Mouse (Mus musculus): ENCODE measurements around the gene Cdc42ep3. TPM values are rescaled to one million over a fixed set of nuclear protein-coding genes. Genes with fewer than 3 reads are reported as not detected.

Cdc42ep3 gene
- polyA plus RNA-seq, 1 experiment from 2014 or later = 44.7 TPM

- peaks cover 33% of the 10 kb centered on the region for H3K36me3 ChIP-seq
- no peak overlapping the region for H3K4me3 ChIP-seq
- no peak for ATAC-seq (ENCODE audit: extremely low read depth, insufficient number of reproducible peaks, low FRiP score, low TSS enrichment)
- 74% methylated on average over 3 of the region's 3 CpGs for WGBS
- peak overlapping the region; percentile 65; the same call in 1 of the 2 replicates for H3K9ac ChIP-seq
- H3K4me1 ChIP-seq = peaks cover 80% of the 10 kb centered on the region
- H3K27me3 ChIP-seq (replicated peaks) = no peaks in the 10 kb centered on the region
- peak overlapping the region; percentile 24; the same call in 1 of the 2 replicates for H3K4me2 ChIP-seq
- no peak overlapping the region for H3K27ac ChIP-seq (replicated peaks)
- no peaks in the 10 kb centered on the region for H3K9me3 ChIP-seq
These were observed 12.1 kb downstream of the Cdc42ep3 start for GRCm38 (mm10) chr17:79342639-79343333.

GRCm38 (mm10) chr17:79341946-79342470 is 12.9 kb downstream of the Cdc42ep3 start:
- no peak overlapping the region for H3K4me2 ChIP-seq
- no peak overlapping the region for H3K9ac ChIP-seq
- 69% methylated on average over 7 of the region's 7 CpGs for WGBS
- H3K27ac ChIP-seq (replicated peaks) = no peak overlapping the region
- H3K27me3 ChIP-seq (replicated peaks) = no peaks in the 10 kb centered on the region
- H3K4me1 ChIP-seq = peaks cover 76% of the 10 kb centered on the region
- H3K9me3 ChIP-seq = no peaks in the 10 kb centered on the region
- no peak overlapping the region for H3K4me3 ChIP-seq
- ATAC-seq (ENCODE audit: extremely low read depth, insufficient number of reproducible peaks, low FRiP score, low TSS enrichment) = no peak
- peaks cover 35% of the 10 kb centered on the region for H3K36me3 ChIP-seq

GRCm38 (mm10) chr17:79337494-79337893 is 17.4 kb downstream of the Cdc42ep3 start:
- WGBS = 73% methylated on average over 3 of the region's 3 CpGs
- H3K4me2 ChIP-seq = no peak overlapping the region
- no peak overlapping the region for H3K4me3 ChIP-seq
- H3K9ac ChIP-seq = no peak overlapping the region
- H3K36me3 ChIP-seq = peaks cover 61% of the 10 kb centered on the region
- H3K9me3 ChIP-seq = no peaks in the 10 kb centered on the region
- H3K27ac ChIP-seq (replicated peaks) = 0 out of 2 replicates have a peak overlapping the region, but pooled peaks have one; percentile 1
- no peaks in the 10 kb centered on the region for H3K27me3 ChIP-seq (replicated peaks)
- no peak for ATAC-seq (ENCODE audit: extremely low read depth, insufficient number of reproducible peaks, low FRiP score, low TSS enrichment)
- H3K4me1 ChIP-seq = peaks cover 36% of the 10 kb centered on the region

GRCm38 (mm10) chr17:79334701-79335100 is 20.2 kb downstream of the Cdc42ep3 start:
- Histone ChIP-seq H3K9ac (no peak overlapping the region), H3K4me1 (peaks cover 23% of the 10 kb centered on the region), H3K36me3 (peaks cover 74% of the 10 kb centered on the region), H3K4me3 (no peak overlapping the region), H3K27me3 (replicated peaks) (no peaks in the 10 kb centered on the region), H3K27ac (replicated peaks) (no peak overlapping the region), H3K9me3 (no peaks in the 10 kb centered on the region), H3K4me2 (no peak overlapping the region)
- ATAC-seq (ENCODE audit: extremely low read depth, insufficient number of reproducible peaks, low FRiP score, low TSS enrichment) = no peak
- WGBS = 84% methylated on average over 11 of the region's 11 CpGs

- Histone ChIP-seq H3K9me3 (no peaks in the 10 kb centered on the region), H3K4me3 (no peak overlapping the region), H3K9ac (no peak overlapping the region), H3K36me3 (peaks cover 73% of the 10 kb centered on the region), H3K4me2 (no peak overlapping the region), H3K27me3 (replicated peaks) (no peaks in the 10 kb centered on the region), H3K4me1 (peaks cover 13% of the 10 kb centered on the region), H3K27ac (replicated peaks) (no peak overlapping the region)
- 65% methylated on average over 9 of the region's 9 CpGs for WGBS
- no peak for ATAC-seq (ENCODE audit: extremely low read depth, insufficient number of reproducible peaks, low FRiP score, low TSS enrichment)
These were observed 21.2 kb downstream of the Cdc42ep3 start for GRCm38 (mm10) chr17:79333650-79334049.

GRCm38 (mm10) chr17:79332864-79333263 is 22.0 kb downstream of the Cdc42ep3 start:
- H3K4me2 ChIP-seq = no peak overlapping the region
- no peak for ATAC-seq (ENCODE audit: extremely low read depth, insufficient number of reproducible peaks, low FRiP score, low TSS enrichment)

GRCm38 (mm10) chr17:79330397-79330796 is 24.5 kb downstream of the Cdc42ep3 start:
- Histone ChIP-seq H3K27me3 (replicated peaks) (no peaks in the 10 kb centered on the region), H3K9ac (no peak overlapping the region), H3K4me2 (no peak overlapping the region), H3K4me1 (no peaks in the 10 kb centered on the region), H3K36me3 (peaks cover 46% of the 10 kb centered on the region), H3K27ac (replicated peaks) (no peak overlapping the region), H3K9me3 (no peaks in the 10 kb centered on the region), H3K4me3 (no peak overlapping the region)
- WGBS = 97% methylated on average over 2 of the region's 2 CpGs
- ATAC-seq (ENCODE audit: extremely low read depth, insufficient number of reproducible peaks, low FRiP score, low TSS enrichment) = no peak

More at GRCm38 (mm10) chr17:79332864-79333263, 22.0 kb downstream of the Cdc42ep3 start:
- no peak overlapping the region for H3K9ac ChIP-seq
- H3K4me1 ChIP-seq = peaks cover 5% of the 10 kb centered on the region
- no peaks in the 10 kb centered on the region for H3K9me3 ChIP-seq
- H3K4me3 ChIP-seq = no peak overlapping the region
- H3K27ac ChIP-seq (replicated peaks) = no peak overlapping the region
- peaks cover 71% of the 10 kb centered on the region for H3K36me3 ChIP-seq
- H3K27me3 ChIP-seq (replicated peaks) = no peaks in the 10 kb centered on the region
- WGBS = 75% methylated on average over 3 of the region's 3 CpGs

- no peak overlapping the region for H3K4me2 ChIP-seq
- H3K27me3 ChIP-seq (replicated peaks) = no peaks in the 10 kb centered on the region
- no peak overlapping the region for H3K4me3 ChIP-seq
- peaks cover 15% of the 10 kb centered on the region; the same call in 1 of the 2 replicates for H3K36me3 ChIP-seq
- ATAC-seq (ENCODE audit: extremely low read depth, insufficient number of reproducible peaks, low FRiP score, low TSS enrichment) = no peak
- H3K9me3 ChIP-seq = no peaks in the 10 kb centered on the region
- WGBS = 73% methylated on average over 4 of the region's 4 CpGs
- H3K9ac ChIP-seq = no peak overlapping the region
- no peaks in the 10 kb centered on the region for H3K4me1 ChIP-seq
- no peak overlapping the region for H3K27ac ChIP-seq (replicated peaks)
These were observed 28.0 kb downstream of the Cdc42ep3 start for GRCm38 (mm10) chr17:79326868-79327376.

GRCm38 (mm10) chr17:79317085-79317751 is 37.7 kb downstream of the Cdc42ep3 start:
- Histone ChIP-seq H3K27me3 (replicated peaks) (no peaks in the 10 kb centered on the region), H3K4me1 (peaks cover 3% of the 10 kb centered on the region; the same call in 1 of the 2 replicates), H3K36me3 (no peaks in the 10 kb centered on the region), H3K4me2 (no peak overlapping the region), H3K4me3 (no peak overlapping the region), H3K27ac (replicated peaks) (no peak overlapping the region), H3K9ac (no peak overlapping the region), H3K9me3 (no peaks in the 10 kb centered on the region)
- WGBS = 61% methylated on average over 12 of the region's 12 CpGs
- no peak for ATAC-seq (ENCODE audit: extremely low read depth, insufficient number of reproducible peaks, low FRiP score, low TSS enrichment)

GRCm38 (mm10) chr17:79315415-79316094 is 39.3 kb downstream of the Cdc42ep3 start:
- Histone ChIP-seq H3K9me3 (no peaks in the 10 kb centered on the region), H3K4me1 (peaks cover 3% of the 10 kb centered on the region; the same call in 1 of the 2 replicates), H3K27me3 (replicated peaks) (no peaks in the 10 kb centered on the region), H3K4me3 (no peak overlapping the region), H3K4me2 (no peak overlapping the region), H3K9ac (no peak overlapping the region), H3K36me3 (no peaks in the 10 kb centered on the region), H3K27ac (replicated peaks) (no peak overlapping the region)
- no peak for ATAC-seq (ENCODE audit: extremely low read depth, insufficient number of reproducible peaks, low FRiP score, low TSS enrichment)
- WGBS = 73% methylated on average over 4 of the region's 4 CpGs

GRCm38 (mm10) chr17:79310465-79310864 is 44.4 kb downstream of the Cdc42ep3 start:
- ATAC-seq (ENCODE audit: extremely low read depth, insufficient number of reproducible peaks, low FRiP score, low TSS enrichment) = no peak
- no peaks in the 10 kb centered on the region for H3K9me3 ChIP-seq
- no peaks in the 10 kb centered on the region for H3K36me3 ChIP-seq
- no peak overlapping the region for H3K27ac ChIP-seq (replicated peaks)
- H3K4me1 ChIP-seq = no peaks in the 10 kb centered on the region
- H3K4me3 ChIP-seq = no peak overlapping the region
- WGBS = 83% methylated on average over 1 of the region's 1 CpGs
- H3K4me2 ChIP-seq = no peak overlapping the region
- no peaks in the 10 kb centered on the region for H3K27me3 ChIP-seq (replicated peaks)
- no peak overlapping the region for H3K9ac ChIP-seq
